Mouse (Mus musculus) midbrain, embryonic 13.5 days (tissue): ENCODE measurements around the gene Gm20767. TPM values are rescaled to one million over a fixed set of nuclear protein-coding genes. Genes with fewer than 3 reads are reported as not detected.
"Not testable (repeated sequence)": the region's sequence is repeated elsewhere in the genome, so short reads cannot be mapped to it uniquely, and the experiment has no call there.

ENCODE experiments used
- ATAC-seq: fragments of 200-750 bp; cut with Nextera tagmentation; 2 replicates; pipeline ENCODE4 v1.8.0; 2017; ENCODE audit warnings: mild to moderate bottlenecking, moderate TSS enrichment, moderate library complexity
- H3K27ac ChIP-seq: fragments of 300-500 bp; sonication (generic); 2 replicates; pipeline ENCODE4 v1.5.1; 2015; ENCODE audit warnings: inconsistent platforms, mild to moderate bottlenecking, moderate library complexity
- H3K27me3 ChIP-seq: fragments of 300-500 bp; sonication (generic); 2 replicates; pipeline ENCODE4 v1.6.1; 2015; ENCODE audit warnings: mild to moderate bottlenecking, inconsistent platforms
- H3K36me3 ChIP-seq: fragments of 300-500 bp; sonication (generic); 2 replicates; pipeline ENCODE4 v1.6.1; 2015; ENCODE audit warnings: mild to moderate bottlenecking, inconsistent platforms
- H3K4me1 ChIP-seq: fragments of 300-500 bp; sonication (generic); replicated peaks from 2 replicates; pipeline ENCODE4 v1.6.1; 2015; ENCODE audit warnings: inconsistent platforms
- H3K4me2 ChIP-seq: fragments of 300-500 bp; sonication (generic); replicated peaks from 2 replicates; pipeline ENCODE4 v1.6.1; 2015; ENCODE audit warnings: moderate library complexity, mild to moderate bottlenecking, inconsistent platforms
- H3K4me3 ChIP-seq: fragments of 300-500 bp; sonication (generic); replicated peaks from 2 replicates; pipeline ENCODE4 v1.5.1; 2015; ENCODE audit warnings: mild to moderate bottlenecking, inconsistent platforms
- H3K9ac ChIP-seq: fragments of 300-500 bp; sonication (generic); replicated peaks from 2 replicates; pipeline ENCODE4 v1.6.1; 2015; ENCODE audit warnings: mild to moderate bottlenecking, inconsistent platforms
- H3K9me3 ChIP-seq: fragments of 300-500 bp; sonication (generic); 2 replicates; pipeline ENCODE4 v1.6.1; 2016; ENCODE audit warnings: mild to moderate bottlenecking, inconsistent platforms
- WGBS: fragments of 180-500 bp; shearing (Covaris S2); methylation state at CpG from one replicate; pipeline ENCODE4 v1.1.7; 2015; 5-methylcytosine and 5-hydroxymethylcytosine counted together
- polyA plus RNA-seq: library from polyadenylated mRNA; unstranded; fragments of >200 nt; fragmentation: Nextera tagmentation; extraction: Ambion mirVana; gene quantifications from 2 replicates; pipeline ENCODE4 v1.2.1, GENCODE M21; 2015

Gene Gm20767
- polyA plus RNA-seq, 1 experiment from 2014 or later, result not detected

DNA sequence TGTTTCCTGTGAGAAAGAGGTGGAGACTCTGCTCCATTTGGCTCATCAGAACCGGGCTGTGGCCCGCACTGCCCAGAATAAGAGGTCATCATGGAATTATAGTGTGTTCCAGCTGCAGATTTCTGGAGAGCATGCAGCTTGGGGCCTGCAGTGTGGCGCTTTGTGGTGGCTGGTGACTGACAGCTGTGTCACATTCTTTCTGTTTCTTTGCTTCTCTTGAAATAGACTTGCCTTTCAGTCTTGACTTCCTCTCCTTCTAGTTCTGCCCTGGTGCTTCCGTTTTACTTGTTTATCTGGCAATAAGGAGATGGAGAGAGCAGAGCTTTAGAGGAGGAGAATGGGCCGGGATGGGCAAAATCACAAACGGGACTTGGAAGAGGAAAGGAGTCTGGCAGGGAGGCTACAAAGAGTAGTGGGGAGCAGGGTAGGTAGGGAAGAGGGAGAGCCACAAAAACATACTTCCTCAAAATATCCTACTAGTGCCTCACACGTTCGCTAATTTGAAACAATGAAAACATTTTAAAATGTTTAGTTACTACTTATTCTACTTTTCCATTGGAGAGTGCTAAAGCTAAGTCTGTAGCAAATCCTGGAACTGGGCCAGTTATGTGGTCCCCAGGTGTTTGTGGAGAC, 56.3 kb downstream of the Gm20767 start:
- ATAC-seq, H3K4me2 ChIP-seq, H3K36me3 ChIP-seq, H3K27me3 ChIP-seq, H3K27ac ChIP-seq, H3K9ac ChIP-seq, H3K4me3 ChIP-seq, H3K9me3 ChIP-seq, H3K4me1 ChIP-seq: not testable (repeated sequence)
- 83% methylated on average over 7 of the region's 8 CpGs for WGBS

Other genes with a start within 250 kb of the Gm20767 start
- not detected in 2 replicates for gene Tcstv1, start 245.5 kb upstream of the Gm20767 start, polyA plus RNA-seq
- gene Gm21761, start 211.0 kb upstream of the Gm20767 start, polyA plus RNA-seq, result not detected in 2 replicates
- gene B020031M17Rik, start 189.4 kb upstream of the Gm20767 start, polyA plus RNA-seq, result not detected in 2 replicates
- gene Gm36079, start 113.2 kb upstream of the Gm20767 start, polyA plus RNA-seq, result not detected in 2 replicates
- gene Gm21188, start 88.1 kb upstream of the Gm20767 start, polyA plus RNA-seq, result not detected in 2 replicates
- gene Gm21818, start 32.2 kb downstream of the Gm20767 start, polyA plus RNA-seq, result not detected in 2 replicates
- gene Gm21762, start 75.7 kb downstream of the Gm20767 start, polyA plus RNA-seq, result not detected in 2 replicates
- gene Gm21731, start 98.9 kb downstream of the Gm20767 start, polyA plus RNA-seq, result not detected in 2 replicates
- gene AF067061, start 122.9 kb downstream of the Gm20767 start, polyA plus RNA-seq, result not detected in 2 replicates
- gene BC147527, start 160.1 kb downstream of the Gm20767 start, polyA plus RNA-seq, result 0.13 TPM in 1 of 2 replicates, not detected in the other
- gene Tcstv3, start 176.6 kb downstream of the Gm20767 start, polyA plus RNA-seq, result not detected in 2 replicates